Mouse (Mus musculus) forebrain, embryonic 16.5 days (tissue): ENCODE data around the gene Igflr1. TPM values are rescaled to one million over a fixed set of nuclear protein-coding genes. Genes with fewer than 3 reads are reported as not detected.

ENCODE experiments used
- ATAC-seq: fragments of 200-750 bp; cut with Nextera tagmentation; 2 replicates; pipeline ENCODE4 v1.8.0; 2017; ENCODE audit warnings: mild to moderate bottlenecking, moderate library complexity
- H3K27ac ChIP-seq: fragments of 300-500 bp; sonication (generic); 2 replicates; pipeline ENCODE4 v1.5.1; 2014; ENCODE audit warnings: low read length, control low read depth
- H3K27me3 ChIP-seq: fragments of 300-500 bp; sonication (generic); replicated peaks from 2 replicates; pipeline ENCODE4 v1.6.1; 2014; ENCODE audit warnings: low read length; ENCODE audit not compliant: control insufficient read depth, insufficient read depth
- H3K36me3 ChIP-seq: fragments of 300-500 bp; sonication (generic); 2 replicates; pipeline ENCODE4 v1.6.1; 2014; ENCODE audit not compliant: control insufficient read depth, insufficient read depth
- H3K4me1 ChIP-seq: fragments of 300-500 bp; sonication (generic); replicated peaks from 2 replicates; pipeline ENCODE4 v1.6.1; 2014; ENCODE audit warnings: low read length; ENCODE audit not compliant: control insufficient read depth, insufficient read depth
- H3K4me2 ChIP-seq: fragments of 300-500 bp; sonication (generic); 2 replicates; pipeline ENCODE4 v1.6.1; 2014; ENCODE audit warnings: mild to moderate bottlenecking, low read length, control low read depth
- H3K4me3 ChIP-seq: fragments of 300-500 bp; sonication (generic); replicated peaks from 2 replicates; pipeline ENCODE4 v1.5.1; 2014; ENCODE audit warnings: mild to moderate bottlenecking, low read length, control low read depth
- H3K9ac ChIP-seq: fragments of 300-500 bp; sonication (generic); replicated peaks from 2 replicates; pipeline ENCODE4 v1.6.1; 2014; ENCODE audit warnings: low read depth, low read length, control low read depth
- H3K9me3 ChIP-seq: fragments of 300-500 bp; sonication (generic); 2 replicates; pipeline ENCODE4 v1.6.1; 2016; ENCODE audit warnings: low read length; ENCODE audit not compliant: control insufficient read depth
- WGBS: fragments of 180-500 bp; shearing (Covaris S2); extraction: QIAGEN DNeasy Blood & Tissue Kit; methylation state at CpG from one replicate; pipeline ENCODE4 v1.1.7; 2014; 5-methylcytosine and 5-hydroxymethylcytosine counted together
- polyA plus RNA-seq: library from polyadenylated mRNA; unstranded; fragments of >200 nt; fragmentation: Nextera tagmentation; extraction: Ambion mirVana; gene quantifications from 2 replicates; pipeline ENCODE4 v1.2.1, GENCODE M21; 2015

Igflr1 gene
- polyA plus RNA-seq, 1 experiment from 2014 or later, result 6.3 TPM

GRCm38 (mm10) chr7:30552102-30553020 lies 12.9 kb upstream of the Igflr1 start, which contains the start of the genes Hspb6 and Proser3:
Gene Hspb6, plus strand, starts transcription at chr7:30552178.
Gene Proser3, minus strand, starts transcription at chr7:30552299.
- Histone ChIP-seq H3K36me3 (peaks cover 16% of the 10 kb centered on the region; the same call in 1 of the 2 replicates), H3K27me3 (no peaks in the 10 kb centered on the region), H3K9me3 (no peaks in the 10 kb centered on the region), H3K4me1 (peaks cover 16% of the 10 kb centered on the region), H3K9ac (peak within 1 kb of the TSS; percentile 74), H3K4me2 (peak within 1 kb of the TSS; percentile 96), H3K4me3 (peak within 1 kb of the TSS; percentile 75), H3K27ac (peak within 1 kb of the TSS; percentile 99)
- peak; percentile 96 for ATAC-seq
- under 1% methylated on average over 44 of the region's 44 CpGs for WGBS

DNA sequence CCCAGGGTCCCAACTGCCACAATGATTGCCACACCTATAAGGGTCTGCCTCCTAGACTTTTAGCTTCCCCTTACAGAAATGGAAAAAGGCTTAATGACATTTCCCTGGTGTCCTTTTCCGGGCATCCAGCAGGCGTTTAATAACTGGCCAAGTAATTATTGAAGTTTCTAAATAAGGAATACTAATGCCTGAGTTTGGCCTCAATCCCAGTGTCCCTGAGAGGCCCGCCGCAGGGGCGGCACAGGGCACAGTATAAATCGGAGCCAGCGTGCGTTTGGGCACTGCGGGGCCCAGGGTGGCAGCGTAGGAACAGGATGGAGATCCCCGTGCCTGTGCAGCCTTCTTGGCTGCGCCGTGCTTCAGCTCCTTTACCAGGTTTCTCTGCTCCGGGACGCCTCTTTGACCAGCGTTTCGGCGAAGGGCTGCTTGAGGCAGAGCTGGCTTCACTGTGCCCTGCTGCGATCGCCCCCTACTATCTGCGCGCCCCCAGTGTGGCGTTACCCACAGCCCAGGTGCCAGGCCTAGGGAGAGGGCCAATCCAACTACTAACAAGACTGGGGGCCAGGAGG lies 12.1 kb upstream of the Igflr1 start:
- ATAC-seq, result no peak
- Histone ChIP-seq H3K36me3 (peaks cover 19% of the 10 kb centered on the region; the same call in 1 of the 2 replicates), H3K27ac (peak overlapping the region; percentile 99), H3K9ac (peak overlapping the region; percentile 59), H3K4me1 (peaks cover 20% of the 10 kb centered on the region), H3K27me3 (no peaks in the 10 kb centered on the region), H3K9me3 (no peaks in the 10 kb centered on the region), H3K4me2 (peak overlapping the region; percentile 96), H3K4me3 (peak overlapping the region; percentile 75)
- 1% methylated on average over 23 of the region's 23 CpGs for WGBS

- Histone ChIP-seq H3K9me3 (no peaks in the 10 kb centered on the region), H3K4me3 (no peak overlapping the region), H3K27ac (no peak overlapping the region), H3K36me3 (0 out of 2 replicates have a peak, but pooled peaks cover 15% of the 10 kb centered on the region), H3K9ac (no peak overlapping the region), H3K4me2 (peak overlapping the region; percentile 96; the same call in 1 of the 2 replicates), H3K4me1 (peaks cover 29% of the 10 kb centered on the region), H3K27me3 (no peaks in the 10 kb centered on the region)
- no peak for ATAC-seq
- 85% methylated on average over 22 of the region's 22 CpGs for WGBS
These were observed 11.2 kb upstream of the Igflr1 start for GRCm38 (mm10) chr7:30553810-30554584.

- Histone ChIP-seq H3K9ac (no peak overlapping the region), H3K4me3 (no peak overlapping the region), H3K4me1 (peaks cover 32% of the 10 kb centered on the region), H3K27ac (no peak overlapping the region), H3K27me3 (no peaks in the 10 kb centered on the region), H3K4me2 (no peak overlapping the region), H3K9me3 (no peaks in the 10 kb centered on the region), H3K36me3 (0 out of 2 replicates have a peak, but pooled peaks cover 15% of the 10 kb centered on the region)
- 92% methylated on average over 18 of the region's 18 CpGs for WGBS
- ATAC-seq, result no peak
These were observed 8.2 kb upstream of the Igflr1 start for GRCm38 (mm10) chr7:30556894-30557536.

DNA sequence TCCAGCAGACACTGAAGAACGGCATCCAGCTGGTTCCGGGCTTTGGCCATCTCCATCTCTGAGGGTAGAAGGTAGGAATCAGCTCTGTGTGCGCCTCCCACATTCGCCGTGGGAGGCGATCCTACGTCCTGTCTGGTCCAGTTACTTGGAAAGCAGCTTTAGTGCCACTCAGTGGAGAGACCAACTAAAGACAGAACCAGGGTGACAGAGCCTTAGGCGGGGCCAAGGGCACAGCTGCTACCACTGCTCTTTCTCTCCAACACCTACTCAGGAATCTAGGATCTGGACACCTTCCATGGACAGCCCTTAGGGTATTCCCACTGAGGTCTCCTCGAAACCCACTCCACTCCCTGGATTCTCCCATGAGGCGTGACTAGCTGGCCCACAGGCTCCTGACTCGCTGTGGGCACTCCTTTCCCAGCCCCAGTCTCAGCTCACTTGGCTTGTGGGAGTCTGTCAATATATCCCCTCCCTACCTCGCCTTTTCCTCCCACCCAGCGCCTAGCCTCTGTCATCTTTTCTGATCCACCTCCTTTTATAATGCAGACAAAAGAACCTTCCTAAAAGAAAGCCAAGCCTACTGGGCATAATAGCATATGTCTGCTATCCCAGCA lies 7.2 kb upstream of the Igflr1 start:
- Histone ChIP-seq H3K4me2 (no peak overlapping the region), H3K27ac (no peak overlapping the region), H3K4me3 (no peak overlapping the region), H3K27me3 (no peaks in the 10 kb centered on the region), H3K36me3 (0 out of 2 replicates have a peak, but pooled peaks cover 15% of the 10 kb centered on the region), H3K4me1 (peaks cover 31% of the 10 kb centered on the region), H3K9ac (no peak overlapping the region), H3K9me3 (no peaks in the 10 kb centered on the region)
- no peak for ATAC-seq
- WGBS, result 89% methylated on average over 13 of the region's 13 CpGs

DNA sequence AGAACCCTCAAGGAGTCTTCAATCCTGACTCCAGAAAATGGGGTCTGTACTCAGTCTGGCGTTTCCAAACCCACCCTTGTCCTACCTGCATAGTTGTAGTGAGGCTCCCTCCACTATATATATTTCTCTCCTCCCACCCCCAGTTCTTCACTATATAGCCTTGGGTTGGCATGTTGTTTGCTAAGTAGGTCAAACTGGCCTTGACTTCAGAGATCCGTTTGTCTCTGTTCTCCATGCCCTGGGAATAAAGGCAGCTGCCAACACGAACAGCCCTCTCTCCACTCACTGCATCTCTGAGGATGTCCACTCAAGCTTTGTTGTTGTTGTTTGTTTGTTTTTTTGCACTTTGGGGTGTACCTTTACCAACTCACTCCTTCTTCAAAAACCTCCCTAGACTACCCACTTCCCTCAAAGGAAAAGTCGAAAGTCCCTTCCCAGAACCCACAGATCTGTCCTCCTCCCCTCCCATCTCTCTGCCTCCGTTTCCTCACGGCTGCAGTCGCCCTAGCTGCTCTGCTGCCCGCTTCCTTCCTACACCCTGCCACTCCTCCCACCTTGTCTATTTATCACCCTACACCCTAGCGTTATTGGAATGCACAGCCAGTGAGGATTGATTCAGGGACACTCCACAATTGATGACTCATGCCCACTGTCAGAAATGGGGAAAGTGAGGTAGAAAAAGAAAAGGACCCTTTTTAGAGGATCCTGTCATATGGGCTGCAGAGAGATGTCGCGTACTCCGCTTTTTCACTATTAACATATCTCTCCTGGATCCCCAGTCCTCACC lies 6.4 kb upstream of the Igflr1 start:
- ATAC-seq, result no peak
- 12% methylated on average over 12 of the region's 12 CpGs for WGBS
- H3K4me1 ChIP-seq, result peaks cover 26% of the 10 kb centered on the region
- peak overlapping the region; percentile 60 for H3K4me3 ChIP-seq
- peak overlapping the region; percentile 82 for H3K4me2 ChIP-seq
- no peaks in the 10 kb centered on the region for H3K9me3 ChIP-seq
- peak overlapping the region; percentile 67 for H3K9ac ChIP-seq
- 0 out of 2 replicates have a peak, but pooled peaks cover 15% of the 10 kb centered on the region for H3K36me3 ChIP-seq
- no peaks in the 10 kb centered on the region for H3K27me3 ChIP-seq
- 0 out of 2 replicates have a peak overlapping the region, but pooled peaks have one; percentile 16 for H3K27ac ChIP-seq

GRCm38 (mm10) chr7:30559443-30559954 lies 5.7 kb upstream of the Igflr1 start, which contains the start of gene Lin37:
Gene Lin37, minus strand, starts transcription at chr7:30559838.
- WGBS, result under 1% methylated on average over 20 of the region's 20 CpGs
- Histone ChIP-seq H3K27me3 (no peaks in the 10 kb centered on the region), H3K4me2 (peak within 1 kb of the TSS; percentile 82), H3K36me3 (0 out of 2 replicates have a peak, but pooled peaks cover 15% of the 10 kb centered on the region), H3K4me3 (peak within 1 kb of the TSS; percentile 60), H3K9me3 (no peaks in the 10 kb centered on the region), H3K4me1 (peaks cover 32% of the 10 kb centered on the region), H3K9ac (peak within 1 kb of the TSS; percentile 67), H3K27ac (peak within 1 kb of the TSS; percentile 16; the same call in 1 of the 2 replicates)
- ATAC-seq, result peak; percentile 89
